Mouse (Mus musculus) megakaryocyte, embryonic 14.5 days (primary cell): ENCODE results near the gene Ube3b. TPM values are rescaled to one million over a fixed set of nuclear protein-coding genes. Genes with fewer than 3 reads are reported as not detected.
A peak's percentile ranks its signal among the peaks of the same experiment; 100 is the strongest.

Source experiments
- H3K27me3 ChIP-seq: replicated peaks from 2 replicates; pipeline ENCODE3; 2012; ENCODE audit warnings: inconsistent platforms
- H3K36me3 ChIP-seq: replicated peaks from 2 replicates; pipeline ENCODE3; 2012; ENCODE audit warnings: low read length, inconsistent platforms, mixed read lengths
- H3K4me1 ChIP-seq: 2 replicates; pipeline ENCODE4 v1.6.1; 2012; ENCODE audit warnings: inconsistent platforms
- H3K4me3 ChIP-seq: replicated peaks from 2 replicates; pipeline ENCODE3; 2012; ENCODE audit warnings: moderate library complexity, mild to moderate bottlenecking, inconsistent platforms
- H3K9me3 ChIP-seq: 2 replicates; pipeline ENCODE4 v1.6.1; 2012; ENCODE audit warnings: inconsistent platforms
- FLI1 ChIP-seq: IDR thresholded peaks from 2 replicates; pipeline ENCODE4 v1.6.1; 2012; ENCODE audit warnings: low read length, inconsistent platforms, mixed read lengths
- GATA1 ChIP-seq: IDR thresholded peaks from 3 replicates; pipeline ENCODE4 v1.6.1; 2012; ENCODE audit warnings: mixed read lengths, low read length, inconsistent platforms, borderline replicate concordance
- polyA plus RNA-seq: library from polyadenylated mRNA; stranded (reverse); fragments of >175 nt; gene quantifications from 2 replicates; pipeline ENCODE4 v1.2.3, GENCODE M21; 2012; ENCODE audit warnings: low replicate concordance; ENCODE audit not compliant: insufficient read depth

Gene Ube3b
- 32.0 and 53.9 TPM in 2 replicates for polyA plus RNA-seq

GRCm38 (mm10) chr5:114380209-114381012, at the start of gene Ube3b, which contains the start of gene Kctd10:
Gene Ube3b, plus strand, starts transcription at chr5:114380607.
Gene Kctd10, minus strand, starts transcription at chr5:114380508.
- Histone ChIP-seq H3K4me3 (peak within 1 kb of the TSS; percentile 98), H3K4me1 (peaks cover 80% of the 10 kb centered on the region), H3K27me3 (no peaks in the 10 kb centered on the region), H3K36me3 (peaks cover 39% of the 10 kb centered on the region), H3K9me3 (no peaks in the 10 kb centered on the region)
- TF ChIP-seq FLI1 (no peak), GATA1 (no peak)

GRCm38 (mm10) chr5:114342996-114343395, 37.4 kb upstream of the Ube3b start:
- Histone ChIP-seq H3K36me3 (no peaks in the 10 kb centered on the region), H3K4me1 (no peaks in the 10 kb centered on the region; the same call in 1 of the 2 replicates), H3K9me3 (no peaks in the 10 kb centered on the region), H3K27me3 (peaks cover 28% of the 10 kb centered on the region), H3K4me3 (no peak overlapping the region)
- TF ChIP-seq FLI1 (no peak), GATA1 (no peak)

- Histone ChIP-seq H3K4me3 (no peak overlapping the region), H3K9me3 (no peaks in the 10 kb centered on the region), H3K27me3 (peaks cover 28% of the 10 kb centered on the region), H3K36me3 (no peaks in the 10 kb centered on the region), H3K4me1 (no peaks in the 10 kb centered on the region)
- TF ChIP-seq GATA1, result no peak
- no peak for TF ChIP-seq FLI1
Measured at GRCm38 (mm10) chr5:114343612-114344011, 36.8 kb upstream of the Ube3b start.

- Histone ChIP-seq H3K36me3 (no peaks in the 10 kb centered on the region), H3K9me3 (no peaks in the 10 kb centered on the region), H3K4me1 (no peaks in the 10 kb centered on the region), H3K4me3 (no peak overlapping the region), H3K27me3 (peaks cover 35% of the 10 kb centered on the region)
- TF ChIP-seq FLI1 (no peak), GATA1 (no peak)
Measured at GRCm38 (mm10) chr5:114345538-114345937, 34.9 kb upstream of the Ube3b start.

GRCm38 (mm10) chr5:114347005-114347404, 33.4 kb upstream of the Ube3b start:
- no peaks in the 10 kb centered on the region for H3K36me3 ChIP-seq
- peaks cover 41% of the 10 kb centered on the region for H3K27me3 ChIP-seq
- no peaks in the 10 kb centered on the region for H3K9me3 ChIP-seq
- no peaks in the 10 kb centered on the region for H3K4me1 ChIP-seq
- TF ChIP-seq FLI1 (no peak), GATA1 (no peak)
- H3K4me3 ChIP-seq, result no peak overlapping the region

GRCm38 (mm10) chr5:114351490-114351889, 28.9 kb upstream of the Ube3b start:
- H3K36me3 ChIP-seq, result no peaks in the 10 kb centered on the region
- H3K4me3 ChIP-seq, result no peak overlapping the region
- no peaks in the 10 kb centered on the region for H3K9me3 ChIP-seq
- H3K4me1 ChIP-seq, result peaks cover 2% of the 10 kb centered on the region
- H3K27me3 ChIP-seq, result peaks cover 54% of the 10 kb centered on the region
- TF ChIP-seq FLI1, result no peak
- no peak for TF ChIP-seq GATA1

- H3K36me3 ChIP-seq, result peaks cover 30% of the 10 kb centered on the region
- H3K4me3 ChIP-seq, result peak overlapping the region; percentile 15
- no peaks in the 10 kb centered on the region for H3K9me3 ChIP-seq
- peaks cover 27% of the 10 kb centered on the region for H3K4me1 ChIP-seq
- TF ChIP-seq FLI1, result no peak
- no peak for TF ChIP-seq GATA1
- H3K27me3 ChIP-seq, result peaks cover 25% of the 10 kb centered on the region
Measured at GRCm38 (mm10) chr5:114356250-114356935, 24.0 kb upstream of the Ube3b start.

GRCm38 (mm10) chr5:114356936-114357751, 23.3 kb upstream of the Ube3b start:
- Histone ChIP-seq H3K36me3 (peaks cover 37% of the 10 kb centered on the region), H3K9me3 (no peaks in the 10 kb centered on the region), H3K4me3 (peak overlapping the region; percentile 35), H3K27me3 (peaks cover 18% of the 10 kb centered on the region), H3K4me1 (peaks cover 27% of the 10 kb centered on the region)
- TF ChIP-seq FLI1 (no peak), GATA1 (no peak)

GRCm38 (mm10) chr5:114358833-114359232, 21.6 kb upstream of the Ube3b start:
- Histone ChIP-seq H3K4me3 (no peak overlapping the region), H3K27me3 (peaks cover 8% of the 10 kb centered on the region), H3K36me3 (peaks cover 54% of the 10 kb centered on the region), H3K4me1 (peaks cover 27% of the 10 kb centered on the region), H3K9me3 (no peaks in the 10 kb centered on the region)
- TF ChIP-seq GATA1, result no peak
